Mouse (Mus musculus) bone marrow, adult 2 months (tissue): ENCODE measurements around the gene Armc12.

Source experiments
- CTCF ChIP-seq: fragments of 200-500 bp; IDR thresholded peaks from 2 replicates; pipeline ENCODE4 v1.5.1; 2011; ENCODE audit warnings: low read length, control low read depth; ENCODE audit not compliant: control insufficient read depth, insufficient read depth
- POLR2A ChIP-seq: fragments of 200-500 bp; IDR thresholded peaks from 2 replicates; pipeline ENCODE4 v1.6.1; 2011; ENCODE audit warnings: low read depth, mild to moderate bottlenecking, control low read depth, low read length, borderline replicate concordance; ENCODE audit not compliant: control insufficient read depth

- no peak for TF ChIP-seq CTCF
- TF ChIP-seq POLR2A: no peak
Observed at GRCm38 (mm10) chr17:28572941-28573340, 42.3 kb downstream of the Armc12 start.
